Mouse (Mus musculus) heart, postnatal 25 days (tissue): ENCODE results near the gene Micu1. TPM values are rescaled to one million over a fixed set of nuclear protein-coding genes. Genes with fewer than 3 reads are reported as not detected.

ENCODE experiments used
- DNase-seq: peaks from one replicate; pipeline ENCODE4 v3.0.0; 2022; ENCODE audit warnings: low spot score
- intact Hi-C: fragments of 180-260 bp; cut with DNase I; formaldehyde crosslinking; loops from one replicate; pipeline ENCODE4 v1.15.1; 2025
- total RNA-seq, 2 experiments: library from RNA; stranded (reverse); gene quantifications; 2 replicates each; pipeline ENCODE4 v1.2.3; 2021

Gene Micu1
- total RNA-seq, 2 experiments from 2014 or later: 18.8 to 24.9 TPM

GRCm38 (mm10) chr10:59911561-59912198 lies 209.4 kb downstream of the Micu1 start:
- peak; percentile 67 for DNase-seq
- intact Hi-C loops: no loop called here

Other genes starting within 250 kb of the Micu1 start
- not detected for gene Gm10322, start 86.4 kb upstream of the Micu1 start, total RNA-seq
- 10 to 100 TPM; 21.3 to 22.6 TPM for gene Mcu, start 85.8 kb upstream of the Micu1 start, total RNA-seq
- 10 to 100 TPM; 34.5 to 35.9 TPM for gene Dnajb12, start 177.1 kb downstream of the Micu1 start, total RNA-seq
- gene Ddit4, start 249.4 kb downstream of the Micu1 start, total RNA-seq: 10 to 100 TPM; 41.8 to 77.1 TPM